Mouse (Mus musculus) MEL-GATA-1-ER (cell line): ENCODE data around the gene Plekha7.
A peak's percentile ranks its signal among the peaks of the same experiment; 100 is the strongest.

Experiments
- DNase-seq: peaks from one replicate; pipeline ENCODE4 v3.0.0-alpha.2; 2012; ENCODE audit warnings: low read depth; ENCODE audit errors: extremely low read depth

The Plekha7 gene

GRCm38 (mm10) chr7:116134413-116135292 is 173.5 kb downstream of the Plekha7 start:
- no peak for DNase-seq

DNA sequence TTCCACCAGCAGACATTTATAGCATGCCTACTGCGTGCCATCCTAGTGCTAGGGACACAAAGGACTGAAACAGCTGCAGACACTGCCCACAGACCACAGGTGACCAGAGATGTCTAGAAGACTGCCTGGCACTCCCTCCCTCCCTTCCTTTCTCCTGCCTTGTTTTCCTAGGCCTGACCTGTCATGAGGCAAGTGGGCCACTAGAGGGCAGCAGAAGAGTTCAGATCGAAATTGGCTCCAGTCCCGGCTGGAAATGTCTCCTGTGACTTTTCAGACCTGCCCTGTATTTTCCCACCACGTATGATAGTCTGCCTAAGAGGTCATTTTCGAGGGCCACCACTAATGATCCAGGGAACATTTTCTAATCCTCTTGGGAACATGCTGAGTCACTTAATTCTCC is 176.1 kb downstream of the Plekha7 start:
- peak; percentile 20 for DNase-seq

DNA sequence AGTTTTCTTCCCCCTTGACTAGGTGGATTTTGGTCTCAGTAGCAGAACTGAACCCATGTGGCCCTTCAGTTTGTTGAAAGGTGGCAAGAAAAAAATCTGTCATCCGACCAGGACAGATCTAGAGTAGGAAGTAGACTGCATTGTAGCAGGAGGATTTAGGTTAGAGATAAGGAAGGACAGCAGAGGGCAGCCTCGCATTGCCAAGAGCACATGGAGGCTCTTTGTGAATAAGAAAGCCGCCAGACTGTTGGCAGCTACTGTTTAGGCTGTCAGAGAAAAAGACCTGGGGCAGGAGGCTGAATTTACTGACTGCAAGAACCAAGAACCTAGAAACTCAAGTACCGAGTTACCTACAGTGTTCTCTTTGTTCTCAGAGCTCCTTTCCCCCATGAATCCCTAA is 176.8 kb downstream of the Plekha7 start:
- DNase-seq, result no peak

DNA sequence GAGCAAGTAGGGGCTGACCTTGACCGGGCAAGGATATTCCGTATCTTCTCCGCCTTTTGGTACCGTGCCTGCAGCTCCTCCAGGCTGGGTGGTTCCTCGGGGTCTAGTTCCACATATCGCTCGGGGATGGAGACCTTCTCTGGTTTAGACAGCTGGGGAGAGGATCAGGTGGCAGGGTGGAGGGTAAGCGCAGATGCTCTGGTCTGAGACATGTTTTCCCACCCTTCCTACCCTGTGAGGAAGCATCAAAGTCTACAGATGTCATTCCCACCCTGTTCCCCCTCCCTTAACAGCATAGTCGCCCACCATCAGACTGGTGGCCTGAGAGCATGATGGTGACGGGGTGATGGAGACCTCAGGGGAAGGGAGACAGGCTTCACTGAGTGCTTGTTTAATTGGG is 178.8 kb downstream of the Plekha7 start:
- no peak for DNase-seq

DNA sequence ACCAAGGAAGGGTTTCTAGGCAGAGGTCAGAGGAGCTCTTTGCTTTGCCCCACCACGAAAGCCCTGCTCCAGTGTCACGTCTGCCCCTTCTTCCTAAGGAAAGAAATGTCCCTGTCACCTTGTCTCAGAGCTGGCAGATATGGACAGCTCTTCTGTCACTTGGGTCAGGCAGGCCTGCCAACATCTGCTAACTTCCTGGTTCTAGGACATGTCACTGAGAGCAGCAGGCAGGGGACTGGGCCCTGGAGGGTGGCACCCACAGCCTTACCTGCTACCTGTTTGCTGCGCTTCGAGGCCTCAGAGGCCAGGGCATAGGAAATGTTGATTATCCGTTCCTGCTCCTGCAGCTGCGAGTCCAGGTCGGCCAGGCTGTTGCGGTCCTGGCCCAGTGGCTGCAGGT is 179.9 kb downstream of the Plekha7 start:
- DNase-seq, result no peak

GRCm38 (mm10) chr7:116127052-116127451 is 181.1 kb downstream of the Plekha7 start:
- no peak for DNase-seq

- DNase-seq, result no peak
These were observed 182.5 kb downstream of the Plekha7 start for GRCm38 (mm10) chr7:116125671-116126070.

GRCm38 (mm10) chr7:116124057-116124456 is 184.1 kb downstream of the Plekha7 start:
- DNase-seq, result no peak

- no peak for DNase-seq
These were observed 184.6 kb downstream of the Plekha7 start for GRCm38 (mm10) chr7:116123597-116123985.

DNA sequence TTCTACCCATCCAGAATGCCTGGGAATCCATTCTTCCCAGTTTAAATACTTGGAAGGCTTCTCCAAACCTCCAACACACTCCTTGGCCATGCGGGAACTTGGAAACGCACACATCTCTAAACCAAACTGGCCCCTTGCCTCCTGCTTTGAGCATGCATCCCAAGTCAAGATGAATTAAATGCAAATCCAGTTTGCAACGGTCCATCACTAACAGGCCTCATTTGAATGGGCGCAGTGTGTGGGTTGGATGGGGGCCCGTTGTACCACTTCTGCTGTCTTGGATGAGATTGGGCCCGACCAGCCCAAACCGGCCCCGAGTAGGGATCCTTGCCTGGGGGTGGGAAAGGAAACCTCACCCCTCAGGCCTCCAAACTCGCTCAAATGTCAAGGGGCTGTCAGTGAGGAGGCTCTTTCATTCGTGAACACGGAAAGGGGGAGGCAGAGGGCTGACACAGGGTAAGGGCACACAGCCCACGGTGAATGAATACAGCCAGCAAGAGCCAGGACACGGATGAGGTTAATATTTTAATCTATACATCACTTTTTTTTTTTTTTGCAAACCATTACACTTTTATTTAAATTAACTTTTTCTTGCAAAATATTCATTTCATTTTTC is 185.1 kb downstream of the Plekha7 start:
- no peak for DNase-seq

- no peak for DNase-seq
These were observed 187.0 kb downstream of the Plekha7 start for GRCm38 (mm10) chr7:116121202-116121601.

- DNase-seq, result no peak
These were observed 187.4 kb downstream of the Plekha7 start for GRCm38 (mm10) chr7:116120737-116121136.

- DNase-seq, result no peak
These were observed 188.8 kb downstream of the Plekha7 start for GRCm38 (mm10) chr7:116119306-116119857.

DNA sequence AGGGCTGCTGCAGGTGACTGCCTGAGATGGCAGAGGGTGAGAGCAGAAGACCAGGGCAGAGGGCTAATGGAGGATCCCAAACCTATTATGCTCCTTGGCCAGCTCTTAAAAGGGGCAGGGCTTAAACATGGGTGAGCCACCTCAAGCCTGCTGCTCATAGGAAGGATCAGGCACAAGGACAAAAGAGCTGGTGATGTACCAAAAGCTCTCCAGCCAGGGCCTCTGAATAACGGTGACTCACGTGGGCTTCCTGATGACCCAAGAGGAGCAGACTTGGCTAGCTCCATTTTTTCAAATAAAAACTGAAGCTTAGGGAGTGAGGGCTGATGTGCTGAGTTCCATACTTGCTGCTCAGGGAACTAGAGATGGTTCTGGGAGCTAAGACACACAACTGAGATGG is 192.2 kb downstream of the Plekha7 start:
- DNase-seq, result no peak

DNA sequence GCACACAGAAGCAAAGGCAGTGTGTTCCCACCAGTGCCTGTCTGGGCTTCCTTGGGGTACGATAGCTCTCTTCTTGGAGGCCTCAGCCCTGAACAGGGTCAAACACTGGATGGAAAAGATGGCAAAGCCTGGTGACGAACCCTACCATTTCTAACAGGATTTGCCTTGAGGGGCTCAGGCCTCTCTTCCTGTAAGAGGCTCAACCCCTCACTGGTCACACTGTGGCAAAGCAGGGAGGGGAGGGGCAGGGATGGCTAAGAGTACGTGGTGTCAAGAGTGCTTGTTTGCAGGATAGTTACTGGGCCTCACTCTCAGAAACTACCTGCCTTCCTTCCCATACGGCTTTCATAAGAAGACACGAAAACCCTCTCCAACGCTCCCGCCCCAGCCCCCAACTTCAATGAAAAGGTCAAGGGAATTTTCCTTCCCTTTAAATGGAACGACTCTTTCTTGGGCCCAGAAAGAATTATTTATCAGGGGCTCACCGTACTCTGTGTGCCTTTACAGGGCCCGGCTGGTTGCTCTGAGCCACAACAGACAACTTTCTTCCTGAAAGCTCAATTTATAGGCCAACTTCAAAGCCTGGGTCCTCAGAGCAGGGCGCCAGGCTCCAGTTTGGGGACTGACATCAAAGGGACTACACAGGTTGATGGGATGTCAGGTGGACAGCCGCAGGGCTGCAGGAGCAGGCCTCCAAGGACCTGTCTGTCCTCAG is 192.8 kb downstream of the Plekha7 start:
- DNase-seq, result no peak

DNA sequence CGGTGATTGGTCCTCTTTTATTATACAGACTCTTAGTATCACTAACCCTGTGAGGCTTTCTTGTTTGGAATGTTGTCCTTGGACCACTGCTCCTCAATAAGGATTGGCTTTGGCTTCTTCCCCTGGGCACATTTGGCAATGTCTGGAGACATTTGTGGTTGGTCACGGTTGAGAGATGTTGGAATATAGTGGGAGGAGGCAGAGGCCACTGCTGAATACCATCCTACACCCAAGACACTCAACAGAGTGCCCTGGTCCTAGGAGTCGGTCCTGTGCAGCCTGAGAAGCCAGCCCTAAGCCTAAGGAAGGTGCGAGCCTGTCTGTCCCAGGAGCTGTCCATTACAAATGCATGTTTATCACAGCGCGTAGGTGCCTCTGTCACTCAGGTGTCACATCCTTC is 196.6 kb downstream of the Plekha7 start:
- no peak for DNase-seq

- DNase-seq, result no peak
These were observed 197.5 kb downstream of the Plekha7 start for GRCm38 (mm10) chr7:116110661-116111060.

- no peak for DNase-seq
These were observed 205.1 kb downstream of the Plekha7 start for GRCm38 (mm10) chr7:116103091-116103490.

DNA sequence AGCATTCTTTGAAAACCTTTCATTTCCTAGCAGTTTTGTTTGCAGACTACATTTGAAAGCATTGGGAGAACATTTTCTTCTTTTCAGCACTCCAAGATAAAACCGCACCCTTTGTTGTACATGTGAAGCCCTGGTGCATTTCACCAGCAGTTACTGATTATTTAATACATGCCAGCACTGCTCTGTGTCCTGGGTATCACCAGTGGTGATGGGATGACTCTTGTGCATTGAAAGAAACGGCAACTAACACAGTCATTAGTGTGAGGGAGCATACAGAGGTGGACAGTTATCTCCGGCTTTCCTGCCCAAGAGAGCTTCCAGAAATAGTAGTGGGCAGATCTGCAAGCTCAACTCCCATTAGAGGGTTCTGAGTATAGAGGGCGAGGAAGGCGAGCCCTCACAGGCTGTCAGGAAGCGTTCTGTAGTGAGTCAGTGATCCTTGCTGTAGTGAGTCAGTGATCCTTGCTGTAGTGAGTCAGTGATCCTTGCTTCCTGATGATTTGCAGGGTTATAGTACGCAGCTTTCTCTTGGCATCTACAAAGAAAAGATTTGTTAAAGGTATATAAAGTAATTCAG is 208.1 kb downstream of the Plekha7 start:
- no peak for DNase-seq

GRCm38 (mm10) chr7:116093466-116093850 is 214.7 kb downstream of the Plekha7 start:
- DNase-seq, result peak; percentile 54

DNA sequence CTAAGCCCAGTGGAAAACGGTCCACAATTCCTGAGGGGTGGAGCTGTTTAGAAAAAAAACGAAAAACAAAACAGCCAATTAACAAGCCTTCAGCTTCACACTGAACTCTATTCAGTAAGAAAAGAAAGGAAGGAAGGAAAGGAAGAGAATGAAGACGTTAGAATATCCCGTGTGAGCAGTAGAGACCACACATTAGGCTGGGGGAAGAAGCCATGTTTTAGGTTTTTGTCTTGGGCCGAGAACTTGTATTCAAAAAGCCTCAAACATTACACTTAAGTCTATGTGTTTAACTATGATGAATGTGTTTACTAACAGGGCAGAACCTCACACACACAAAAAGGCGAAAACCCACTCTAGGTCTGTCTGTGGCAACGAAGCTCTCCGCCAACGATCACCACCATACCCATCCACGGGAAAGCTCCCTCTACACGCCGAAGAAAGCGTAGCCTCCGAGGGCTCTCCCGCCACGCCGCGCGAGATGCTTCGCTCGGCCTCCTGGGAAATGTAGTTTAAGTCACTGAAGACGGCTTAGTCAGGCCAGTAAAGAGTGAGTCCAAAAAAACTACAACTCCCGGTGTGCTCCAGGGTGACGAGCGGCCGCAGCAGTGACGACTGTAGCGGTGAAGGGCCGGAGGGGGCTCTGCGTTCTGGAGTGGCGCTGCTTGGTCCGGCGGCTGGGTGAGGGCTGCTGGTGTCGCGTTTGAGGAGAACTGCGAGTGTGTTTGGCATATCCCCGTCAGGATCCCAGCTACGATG is 215.3 kb downstream of the Plekha7 start:
- peak; percentile 90 for DNase-seq
